In the genomic region with DNA sequence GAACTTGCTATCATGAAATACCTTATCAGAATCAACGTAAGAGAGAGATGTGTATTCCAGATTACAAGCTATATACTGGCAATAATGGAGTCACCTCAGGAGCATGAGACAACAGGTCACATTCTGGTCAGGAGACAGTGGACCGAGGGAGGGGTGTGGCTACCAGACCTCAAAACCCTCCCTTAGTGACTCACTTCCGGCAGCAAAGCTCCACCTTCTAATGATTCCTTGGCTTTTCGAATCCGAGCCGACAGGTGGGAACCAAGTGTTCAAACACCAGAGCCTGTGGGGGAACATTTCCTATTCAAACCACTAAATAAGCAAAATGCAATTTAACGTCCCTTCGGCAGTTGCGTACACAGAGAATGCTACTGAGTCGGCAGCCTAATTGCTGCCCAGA, we compare ENCODE assay signal across 12 mouse cellular contexts. TPM values are rescaled to one million over a fixed set of nuclear protein-coding genes. Genes with fewer than 3 reads are reported as not detected.
DNase-seq lines count a peak whose midpoint lies in the region; ATAC-seq and TF ChIP-seq lines count a peak whose summit lies in the region.
"Had no signal": no experiment of that assay in that cellular context is flagged by ENCODE, and none has a peak within 500 bp of the region (broad histone marks: within the 10 kb centered on the region; RNA-seq: fewer than 3 reads in every experiment).

No protein-coding gene starts in this region.

- H3K9me3 ChIP-seq in heart, embryonic 14.5 days (ENCODE audit: control insufficient read depth, low read length): no peaks in the 10 kb centered on the region
- no peaks in the 10 kb centered on the region for H3K9me3 ChIP-seq in forebrain, embryonic 15.5 days
- H3K9me3 ChIP-seq: G1E; midbrain, embryonic 13.5 days had no signal

- H3K9ac ChIP-seq in heart, embryonic 14.5 days (ENCODE audit: low read length): peak overlapping the region; percentile 64
- H3K9ac ChIP-seq in forebrain, embryonic 15.5 days (replicated peaks): no peak overlapping the region
- H3K9ac ChIP-seq: midbrain, embryonic 13.5 days had no signal

- no peak for TF ChIP-seq CTCF in left cerebral cortex, adult 2 months (IDR thresholded peaks at IDR 0.05)
- no peak for TF ChIP-seq CTCF in olfactory bulb, adult 2 months (IDR thresholded peaks at IDR 0.05; ENCODE audit: insufficient read depth, low read depth, low read length)

- H3K4me3 ChIP-seq in left cerebral cortex, adult 2 months: peak overlapping the region; percentile 16
- H3K4me3 ChIP-seq in heart, embryonic 14.5 days (ENCODE audit: control insufficient read depth in 1 of 2, insufficient read depth in 1 of 2, low read depth in 1 of 2, low read length in 2 of 2): peak overlapping the region; percentile 36 to 39
- H3K4me3 ChIP-seq in olfactory bulb, adult 2 months (ENCODE audit: insufficient read depth, low read depth, low read length): 0 out of 2 replicates have a peak overlapping the region, but pooled peaks have one; percentile 1
- no peak overlapping the region for H3K4me3 ChIP-seq in forebrain, embryonic 15.5 days
- H3K4me3 ChIP-seq: midbrain, embryonic 13.5 days had no signal

- TF ChIP-seq POLR2A in olfactory bulb, adult 2 months (IDR thresholded peaks at IDR 0.05; ENCODE audit: insufficient read depth, low read depth, low read length): no peak

- no peak for ATAC-seq in heart, embryonic 14.5 days (ENCODE audit: insufficient number of reproducible peaks, insufficient read depth, low FRiP score, low read depth)
- ATAC-seq in forebrain, embryonic 15.5 days (replicated peaks): no peak
- ATAC-seq in monocyte, adult 5-6 weeks (replicated peaks; ENCODE audit: insufficient number of reproducible peaks, low FRiP score, low TSS enrichment, poor library complexity, severe bottlenecking): no peak
- ATAC-seq: midbrain, embryonic 13.5 days had no signal

- no peaks in the 10 kb centered on the region for H3K27me3 ChIP-seq in heart, embryonic 14.5 days (ENCODE audit: control insufficient read depth, insufficient read depth, low read length)
- H3K27me3 ChIP-seq in forebrain, embryonic 15.5 days: no peaks in the 10 kb centered on the region
- H3K27me3 ChIP-seq: midbrain, embryonic 13.5 days had no signal

- H3K36me3 ChIP-seq in heart, embryonic 14.5 days (ENCODE audit: control insufficient read depth, insufficient read depth, low read length): no peaks in the 10 kb centered on the region
- no peaks in the 10 kb centered on the region for H3K36me3 ChIP-seq in forebrain, embryonic 15.5 days
- H3K36me3 ChIP-seq: G1E; midbrain, embryonic 13.5 days had no signal

- intact Hi-C loops in left cerebral cortex, adult 2 months (cut with DNase I): no loop called here
- intact Hi-C loops in left cerebral cortex, postnatal 25 days (cut with DNase I): no loop called here

- H3K27ac ChIP-seq in left cerebral cortex, adult 2 months: no peak overlapping the region
- H3K27ac ChIP-seq in heart, embryonic 14.5 days (replicated peaks in 1 of 2; ENCODE audit: control insufficient read depth in 1 of 2, insufficient read depth in 1 of 2, low read depth in 2 of 2, low read length in 2 of 2): peak overlapping the region; percentile 31 to 43; a peak in 3 of 4 replicates
- H3K27ac ChIP-seq in olfactory bulb, adult 2 months (ENCODE audit: insufficient read depth, low read depth, low read length): no peak overlapping the region
- H3K27ac ChIP-seq in forebrain, embryonic 15.5 days (replicated peaks): no peak overlapping the region
- H3K27ac ChIP-seq: midbrain, embryonic 13.5 days had no signal

- 27% methylated on average over 10 of the region's 10 CpGs for WGBS in heart, embryonic 14.5 days
- 26% methylated on average over 10 of the region's 10 CpGs for WGBS in olfactory bulb, adult 2 months
- WGBS in forebrain, embryonic 15.5 days: 63% methylated on average over 10 of the region's 10 CpGs

- peaks cover 11 to 21% of the 10 kb centered on the region in 2 experiments for H3K4me1 ChIP-seq in heart, embryonic 14.5 days (ENCODE audit: control insufficient read depth in 2 of 2, insufficient read depth in 2 of 2, low read length in 2 of 2)
- H3K4me1 ChIP-seq in olfactory bulb, adult 2 months (ENCODE audit: control insufficient read depth, insufficient read depth, low read length): peaks cover 4% of the 10 kb centered on the region
- H3K4me1 ChIP-seq in forebrain, embryonic 15.5 days: no peaks in the 10 kb centered on the region
- H3K4me1 ChIP-seq: midbrain, embryonic 13.5 days had no signal

- no peak for DNase-seq in left cerebral cortex, adult 2 months (ENCODE audit: extremely low spot score in 1 of 2, low spot score in 2 of 2)
- no peak for DNase-seq in left cerebral cortex, adult 11 months (ENCODE audit: low spot score)
- peak; percentile 65 for DNase-seq in adrenal gland, postnatal 10 days
- no peak for DNase-seq in left cerebral cortex, postnatal 25 days (ENCODE audit: low spot score in 2 of 2)
- DNase-seq: cerebellum, adult 9-10 months; gastrocnemius, postnatal 25 days had no signal

- H3K4me2 ChIP-seq in heart, embryonic 14.5 days (ENCODE audit: low read length): peak overlapping the region; percentile 65
- H3K4me2 ChIP-seq in forebrain, embryonic 15.5 days (replicated peaks): no peak overlapping the region
- H3K4me2 ChIP-seq: midbrain, embryonic 13.5 days had no signal

RNA-seq across cellular contexts. Expression of a gene that starts 54.5 kb away (rescaled TPM):
- total RNA-seq in left cerebral cortex, adult 2 months (2021): 10 to 100 TPM; 51.7 to 53.3 TPM
- 10 to 100 TPM; 56.7 to 58.2 TPM for total RNA-seq in adrenal gland, postnatal 10 days (2021)
- polyA plus RNA-seq in heart, embryonic 14.5 days (2014; fragmentation: Nextera tagmentation; extraction: Ambion mirVana): 174 and 177 TPM in 2 replicates
- polyA plus RNA-seq in olfactory bulb, adult 2 months (2012; ENCODE audit: insufficient read depth, insufficient read length, low replicate concordance, missing spikeins): 139 TPM in 1 of 2 replicates, not detected in the other
- 88.3 and 89.2 TPM in 2 replicates for polyA plus RNA-seq in forebrain, embryonic 15.5 days (2015; fragmentation: Nextera tagmentation; extraction: Ambion mirVana)
- total RNA-seq in left cerebral cortex, postnatal 25 days (2021): 10 to 100 TPM; 56.7 to 58.9 TPM
- total RNA-seq in monocyte, adult 5-6 weeks (2017): 87.0 to 108 TPM (median 106 TPM) in 3 replicates

Comparison
In these comparisons a context has a peak if more than half of its experiments do, and no peak if none do; other contexts are left out.
1. H3K27ac ChIP-seq: peak in heart, embryonic 14.5 days (2 of 2); none in left cerebral cortex, adult 2 months (single experiment), olfactory bulb, adult 2 months (single experiment) and forebrain, embryonic 15.5 days (single experiment).